Mouse (Mus musculus) myocyte (in vitro differentiated cells): Measurements from ENCODE around the gene Hook2.

Experiments used
- MYOD1 ChIP-seq, 3 experiments: IDR thresholded peaks; one replicate each; pipeline ENCODE4 v1.6.1; 2011; ENCODE audit warnings: control low read depth in 2 of 3, low read depth in 2 of 3, mild to moderate bottlenecking in 2 of 3, moderate library complexity in 1 of 3; ENCODE audit not compliant: insufficient read length in 2 of 3, control insufficient read depth in 1 of 3
- POLR2A ChIP-seq: IDR thresholded peaks from one replicate; pipeline ENCODE4 v1.6.1; 2011; ENCODE audit warnings: low read depth, mild to moderate bottlenecking, control low read depth, moderate library complexity; ENCODE audit not compliant: insufficient read length
- USF1 ChIP-seq: IDR thresholded peaks from one replicate; pipeline ENCODE4 v1.6.1; 2011; ENCODE audit warnings: low read depth, mild to moderate bottlenecking, control low read depth, moderate library complexity

- no peak for TF ChIP-seq MYOD1 (IDR thresholded peaks at IDR 0.05; ENCODE audit: control insufficient read depth in 1 of 3, insufficient read length in 2 of 3, low read depth in 2 of 3)
- no peak for TF ChIP-seq USF1
- no peak for TF ChIP-seq POLR2A
Measured at GRCm38 (mm10) chr8:85037366-85037680, 46.9 kb downstream of the Hook2 start.
